Mouse (Mus musculus) thymus, postnatal 36 days (tissue): ENCODE data around the gene Caln1.

Experiments
- DNase-seq, 2 experiments: peaks; one replicate each; pipeline ENCODE4 v3.0.0; 2022; ENCODE audit warnings: mixed read lengths in 2 of 2

Gene Caln1

GRCm38 (mm10) chr5:130820021-130820648, 450.9 kb downstream of the Caln1 start:
- no peak for DNase-seq

GRCm38 (mm10) chr5:130820661-130821060, 451.4 kb downstream of the Caln1 start:
- DNase-seq, result no peak

GRCm38 (mm10) chr5:130825797-130826196, 456.5 kb downstream of the Caln1 start:
- DNase-seq, result no peak

- no peak for DNase-seq
Measured at GRCm38 (mm10) chr5:130848562-130848961, 479.3 kb downstream of the Caln1 start.

- no peak for DNase-seq
Measured at GRCm38 (mm10) chr5:130849610-130850009, 480.4 kb downstream of the Caln1 start.

GRCm38 (mm10) chr5:130852182-130852581, 482.9 kb downstream of the Caln1 start:
- DNase-seq, result no peak

- peak; percentile 46 to 59 for DNase-seq
Measured at GRCm38 (mm10) chr5:130853371-130853770, 484.1 kb downstream of the Caln1 start.

- DNase-seq, result no peak
Measured at GRCm38 (mm10) chr5:130854430-130854829, 485.2 kb downstream of the Caln1 start.

- DNase-seq, result no peak
Measured at GRCm38 (mm10) chr5:130858148-130858547, 488.9 kb downstream of the Caln1 start.

GRCm38 (mm10) chr5:130858706-130859105, 489.5 kb downstream of the Caln1 start:
- DNase-seq, result no peak

- no peak for DNase-seq
Measured at GRCm38 (mm10) chr5:130859736-130860135, 490.5 kb downstream of the Caln1 start.

- no peak for DNase-seq
Measured at GRCm38 (mm10) chr5:130862302-130862701, 493.0 kb downstream of the Caln1 start.

GRCm38 (mm10) chr5:130869869-130870268, 500.6 kb downstream of the Caln1 start:
- DNase-seq, result no peak

- no peak for DNase-seq
Measured at GRCm38 (mm10) chr5:130871086-130871485, 501.8 kb downstream of the Caln1 start.

- no peak for DNase-seq
Measured at GRCm38 (mm10) chr5:130875391-130875790, 506.1 kb downstream of the Caln1 start.

GRCm38 (mm10) chr5:130880331-130880730, 511.1 kb downstream of the Caln1 start:
- DNase-seq, result no peak

- DNase-seq, result no peak
Measured at GRCm38 (mm10) chr5:130891735-130892134, 522.5 kb downstream of the Caln1 start.

- DNase-seq, result no peak
Measured at GRCm38 (mm10) chr5:130895991-130896390, 526.7 kb downstream of the Caln1 start.
